Mouse (Mus musculus) hematopoietic multipotent progenitor cell, adult 10-12 weeks (in vitro differentiated cells): ENCODE measurements around the gene Bend3. TPM values are rescaled to one million over a fixed set of nuclear protein-coding genes. Genes with fewer than 3 reads are reported as not detected.

ENCODE experiments used
- polyA plus RNA-seq: library from polyadenylated mRNA; stranded (reverse); fragments of >175 nt; gene quantifications from 2 replicates; pipeline ENCODE4 v1.2.3, GENCODE M21; 2012; ENCODE audit warnings: low replicate concordance

The Bend3 gene
- polyA plus RNA-seq, result 3.3 and 3.9 TPM in 2 replicates

DNA sequence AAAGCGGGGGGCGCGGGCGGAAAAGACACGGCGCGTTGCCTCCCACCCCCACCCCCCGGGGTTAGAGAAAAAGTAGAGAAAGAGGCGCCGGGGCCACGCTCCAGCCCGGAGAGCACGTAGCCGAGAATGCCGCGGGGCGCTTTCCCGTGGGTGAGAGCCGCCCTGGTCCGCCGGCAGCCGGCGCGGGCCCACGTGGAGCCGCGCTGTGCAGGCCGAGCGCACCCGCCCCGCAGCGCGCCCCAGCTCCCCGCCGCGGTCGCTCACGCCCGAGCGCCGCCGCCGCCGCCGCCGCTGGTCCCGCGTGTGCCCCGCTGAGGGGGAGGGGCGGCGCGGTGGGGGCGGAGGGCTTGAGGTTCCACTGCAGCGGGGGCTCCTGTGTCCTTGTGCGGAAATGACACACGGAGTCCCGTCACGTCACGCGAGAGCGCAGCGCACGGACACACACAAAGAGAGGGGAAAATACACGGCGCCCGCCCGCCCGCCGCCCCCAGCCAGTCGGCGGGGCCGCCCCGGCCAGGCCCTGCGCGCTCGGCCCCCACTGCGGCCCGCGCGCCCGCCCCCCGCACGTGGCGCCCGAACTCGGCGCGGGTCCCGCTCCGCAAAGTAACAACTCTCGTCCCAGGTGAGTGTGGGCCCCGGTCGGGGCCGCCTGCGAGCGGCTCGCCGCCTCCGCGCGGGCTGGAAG lies at the start of gene Bend3:
Bend3 (plus strand) TSS at position 81 of the 685 bp plus-strand sequence.

GRCm38 (mm10) chr10:43523931-43524330 lies 45.3 kb downstream of the Bend3 start, which contains the start of gene Gm9803:
TSS of gene Gm9803 (plus strand) at chr10:43524084.

DNA sequence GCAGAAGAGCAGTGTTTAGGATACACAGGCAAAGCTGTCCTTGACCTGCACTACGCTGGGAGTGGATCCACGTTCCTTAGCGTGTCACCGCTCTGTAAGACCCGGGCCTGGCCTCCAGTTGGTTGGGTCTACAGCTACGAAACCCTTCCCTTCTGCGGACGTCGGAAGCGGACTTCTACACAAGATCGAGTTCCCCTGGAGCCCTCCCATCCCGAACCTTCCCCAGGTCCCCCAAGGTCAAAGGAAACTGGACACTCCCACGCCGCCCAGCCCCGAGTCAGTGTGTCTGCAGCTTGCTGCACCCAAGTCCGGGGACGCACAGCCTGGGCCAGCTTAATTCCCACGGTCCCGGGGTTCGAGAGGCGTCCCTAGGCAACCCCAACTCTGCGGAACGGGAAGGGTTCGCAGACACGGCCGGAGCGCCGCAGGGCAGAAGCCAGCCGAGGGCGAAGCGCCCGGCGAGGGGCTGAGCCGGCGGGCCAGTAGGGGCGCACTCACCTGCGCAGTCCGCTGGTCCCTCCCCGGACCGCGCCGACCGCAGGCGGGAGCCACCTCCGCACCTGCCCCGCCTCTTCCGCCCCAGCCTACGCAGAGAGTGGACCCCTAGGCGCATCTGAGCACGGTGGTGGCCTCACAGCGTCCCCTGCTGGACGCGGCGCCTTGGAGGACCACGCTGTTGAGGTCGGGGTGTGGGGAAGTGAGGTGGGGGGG lies 62.0 kb downstream of the Bend3 start, which contains the start of gene 1700021F05Rik:
1700021F05Rik (minus strand) TSS at position 553 of the 711 bp plus-strand sequence.

Other genes with a start within 250 kb of the Bend3 start
- gene Gm9803, start 45.3 kb downstream of the Bend3 start, polyA plus RNA-seq, result 14.7 and 19.1 TPM in 2 replicates
- 4.6 and 8.5 TPM in 2 replicates for gene 1700021F05Rik, start 62.2 kb downstream of the Bend3 start, polyA plus RNA-seq
- gene Cd24a, start 99.5 kb downstream of the Bend3 start, polyA plus RNA-seq, result 169 and 441 TPM in 2 replicates